Mouse (Mus musculus): Measurements from ENCODE around the gene Pias1.
"Not testable (repeated sequence)": the region's sequence is repeated elsewhere in the genome, so short reads cannot be mapped to it uniquely, and the experiment has no call there.

Gene Pias1

GRCm38 (mm10) chr9:62940966-62941365 lies 46.8 kb downstream of the Pias1 start:
- no peak for DNase-seq (ENCODE audit: low spot score in 2 of 2)

DNA sequence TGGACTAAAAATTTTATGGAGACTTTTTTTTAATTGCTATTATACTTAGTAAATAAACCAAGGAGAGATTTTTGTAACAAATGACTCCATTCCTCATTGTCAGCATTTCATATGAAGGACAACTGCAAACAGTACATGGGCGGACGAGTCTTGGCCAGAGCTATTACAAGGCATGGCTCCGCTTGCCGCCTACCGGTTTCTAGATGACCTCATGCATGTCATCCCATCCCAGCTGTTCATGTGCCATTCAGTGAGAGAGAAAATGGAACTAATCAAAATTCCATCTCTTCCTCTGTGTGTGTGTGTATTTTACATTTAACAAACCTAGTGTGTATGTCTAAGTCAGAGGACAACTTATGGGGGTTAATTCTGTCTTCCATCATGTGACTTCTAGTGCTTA lies 51.9 kb downstream of the Pias1 start:
- DNase-seq (ENCODE audit: low spot score in 2 of 2), result no peak

GRCm38 (mm10) chr9:62934700-62935400 lies 52.9 kb downstream of the Pias1 start:
- no peak for DNase-seq (ENCODE audit: low spot score in 2 of 2)

DNA sequence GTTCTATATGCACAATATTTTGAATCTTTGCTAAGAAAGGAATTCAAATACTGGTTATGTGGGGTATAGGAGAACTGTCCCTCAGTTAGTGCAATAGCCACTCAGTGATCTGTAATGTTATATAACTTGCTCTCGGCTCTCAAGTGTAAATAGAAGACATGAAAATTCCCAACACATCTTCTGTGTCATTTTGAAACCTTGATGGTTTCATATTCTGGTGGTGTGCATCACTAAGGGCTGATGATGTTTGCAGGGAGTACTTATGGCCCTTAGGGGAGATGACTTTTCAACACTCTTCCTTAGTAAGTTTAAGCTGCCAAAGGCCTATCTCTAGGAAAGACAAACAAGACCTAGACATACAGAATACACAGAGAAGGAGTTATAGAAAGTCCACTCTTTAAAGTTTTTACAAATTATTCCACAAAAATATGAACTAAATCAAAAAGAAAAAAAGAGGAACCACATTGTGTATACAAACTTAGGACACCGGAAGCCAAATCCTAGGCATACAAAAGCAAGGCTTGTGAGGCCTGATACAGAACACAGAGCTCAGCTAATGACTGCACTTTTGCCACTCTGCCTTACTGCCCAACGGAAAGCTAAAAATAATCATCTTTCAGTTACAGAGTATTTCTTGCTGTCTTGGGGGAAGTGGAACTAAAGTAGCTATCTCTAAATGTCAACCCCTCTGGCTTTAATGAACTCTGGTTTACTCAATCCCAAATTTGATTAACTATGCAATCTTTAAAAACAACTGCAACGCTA lies 55.0 kb downstream of the Pias1 start:
- DNase-seq (ENCODE audit: low spot score in 2 of 2), result no peak

DNA sequence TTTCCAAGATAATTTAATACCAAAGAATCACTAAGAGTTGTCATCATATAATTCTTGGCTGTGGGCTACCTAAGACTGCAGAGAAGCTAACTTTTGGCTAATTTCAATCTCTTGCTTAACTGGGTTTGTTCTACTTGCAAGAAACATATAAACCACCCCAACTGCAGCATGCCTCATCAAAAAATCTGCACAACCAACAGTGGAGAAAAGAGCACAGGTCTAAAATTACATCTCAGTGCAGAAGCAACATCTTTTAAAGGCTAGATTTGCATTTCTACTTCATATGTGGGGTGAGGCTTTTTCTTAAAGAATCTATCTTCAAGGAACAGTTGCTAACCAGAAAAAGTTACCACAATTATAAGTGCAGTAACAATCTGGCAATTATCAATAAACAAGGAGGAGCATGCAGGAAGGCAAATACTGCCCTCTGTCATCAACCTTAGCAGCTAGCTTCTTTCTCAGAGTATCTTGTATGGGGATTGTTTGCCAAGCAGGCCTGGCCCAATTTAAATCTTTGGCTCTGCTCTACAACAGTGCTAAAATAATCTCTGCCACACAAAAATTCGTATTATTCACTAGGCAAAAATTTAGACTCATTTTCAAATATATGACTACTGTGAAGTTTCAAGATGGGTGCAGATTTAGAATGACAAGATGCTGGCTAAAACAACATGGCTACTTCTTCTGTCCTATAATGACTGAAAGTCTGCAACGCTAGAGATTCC lies 62.7 kb downstream of the Pias1 start:
- DNase-seq (ENCODE audit: low spot score in 2 of 2), result no peak

DNA sequence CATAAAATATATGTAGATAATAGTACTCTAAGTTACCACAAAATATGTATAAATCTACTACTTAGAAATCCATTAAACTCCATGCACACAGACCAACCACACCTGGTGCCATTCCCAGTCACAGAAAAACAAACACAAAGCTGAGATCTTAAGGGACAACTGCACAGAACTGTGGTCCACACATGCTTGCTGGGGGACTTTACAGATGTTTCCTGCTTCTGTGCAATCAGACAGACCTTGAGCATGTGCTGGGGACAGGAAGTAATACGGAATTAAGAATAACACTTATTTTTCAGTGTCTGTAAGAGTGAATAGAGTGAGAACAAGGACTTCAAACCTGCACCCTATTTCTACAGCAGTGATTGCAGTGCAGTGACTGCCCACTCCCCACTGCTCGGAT lies 66.8 kb downstream of the Pias1 start:
- DNase-seq (ENCODE audit: low spot score in 2 of 2), result no peak

- no peak for DNase-seq (ENCODE audit: low spot score in 2 of 2)
Measured at GRCm38 (mm10) chr9:62917059-62917458, 70.7 kb downstream of the Pias1 start.

- DNase-seq (ENCODE audit: low spot score in 2 of 2), result no peak
Measured at GRCm38 (mm10) chr9:62913390-62914069, 74.2 kb downstream of the Pias1 start.

DNA sequence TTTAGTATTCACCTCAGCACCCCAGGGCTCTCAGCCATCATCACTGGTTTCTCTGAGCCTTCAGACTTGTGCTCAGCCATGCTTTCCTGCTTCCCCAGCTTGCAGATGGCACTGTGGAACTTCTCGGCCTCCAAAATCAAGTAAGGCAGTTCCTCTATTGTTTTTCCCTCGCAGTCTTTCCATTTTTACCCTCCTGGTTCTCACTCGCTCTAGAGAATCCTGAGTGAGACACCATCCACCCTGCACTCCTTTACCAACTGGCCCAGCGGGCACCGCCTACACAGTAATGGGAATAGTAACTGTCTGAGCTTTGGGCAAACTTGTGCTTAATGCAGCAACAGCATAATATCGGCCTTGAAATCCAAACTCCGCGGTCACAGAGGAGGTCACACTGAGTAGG lies 82.7 kb downstream of the Pias1 start:
- no peak for DNase-seq (ENCODE audit: low spot score in 2 of 2)

DNA sequence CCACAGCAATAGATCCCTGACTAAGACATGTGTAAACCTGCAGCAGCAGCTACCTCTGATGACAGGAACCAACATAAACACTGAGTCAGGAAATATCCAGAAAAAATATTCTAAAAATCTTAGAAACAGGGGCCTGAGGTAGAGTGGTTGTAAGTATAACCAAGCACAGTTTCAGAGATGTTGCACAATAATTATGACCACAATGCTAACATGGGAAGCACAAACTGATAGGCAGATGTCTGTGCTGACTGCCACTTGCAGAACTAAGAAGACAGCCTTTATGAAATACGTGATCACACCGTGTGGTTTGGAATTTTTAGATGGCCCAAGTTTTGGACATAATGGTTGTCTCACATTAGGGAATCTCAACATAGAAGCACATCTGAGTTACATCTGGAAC lies 83.9 kb downstream of the Pias1 start:
- no peak for DNase-seq (ENCODE audit: low spot score in 2 of 2)

DNA sequence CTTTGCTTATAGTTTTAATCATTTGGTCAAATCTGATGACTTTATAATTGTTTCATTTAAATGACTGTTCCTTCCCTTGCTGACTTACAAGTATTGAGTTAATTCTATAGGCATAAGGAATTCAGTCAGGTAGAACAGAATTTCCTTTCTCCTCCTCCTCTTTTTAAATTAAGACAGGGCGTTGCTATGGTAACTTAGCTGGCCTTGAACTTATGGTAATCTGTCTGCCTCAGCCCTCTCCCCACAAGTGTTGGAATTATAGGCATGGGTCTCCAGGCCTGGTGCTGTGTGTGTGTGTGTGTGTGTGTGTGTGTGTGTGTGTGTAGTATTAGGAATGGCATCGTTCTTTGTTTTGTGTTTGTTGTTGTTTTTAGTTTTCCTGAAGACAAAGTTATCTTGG lies 86.0 kb downstream of the Pias1 start:
- no peak for DNase-seq (ENCODE audit: low spot score in 2 of 2)

GRCm38 (mm10) chr9:62894486-62894885 lies 93.2 kb downstream of the Pias1 start:
- DNase-seq (ENCODE audit: low spot score in 2 of 2), result no peak

GRCm38 (mm10) chr9:62881871-62882270 lies 105.9 kb downstream of the Pias1 start:
- no peak for DNase-seq (ENCODE audit: low spot score in 2 of 2)

- no peak for DNase-seq (ENCODE audit: low spot score in 2 of 2)
Measured at GRCm38 (mm10) chr9:62877825-62878224, 109.9 kb downstream of the Pias1 start.

GRCm38 (mm10) chr9:62876966-62877616 lies 110.6 kb downstream of the Pias1 start:
- no peak for DNase-seq (ENCODE audit: low spot score in 2 of 2)

GRCm38 (mm10) chr9:62870728-62871127 lies 117.0 kb downstream of the Pias1 start:
- DNase-seq (ENCODE audit: low spot score in 2 of 2), result no peak

GRCm38 (mm10) chr9:62869236-62869635 lies 118.5 kb downstream of the Pias1 start:
- not testable (repeated sequence) for DNase-seq (ENCODE audit: low spot score in 2 of 2)

DNA sequence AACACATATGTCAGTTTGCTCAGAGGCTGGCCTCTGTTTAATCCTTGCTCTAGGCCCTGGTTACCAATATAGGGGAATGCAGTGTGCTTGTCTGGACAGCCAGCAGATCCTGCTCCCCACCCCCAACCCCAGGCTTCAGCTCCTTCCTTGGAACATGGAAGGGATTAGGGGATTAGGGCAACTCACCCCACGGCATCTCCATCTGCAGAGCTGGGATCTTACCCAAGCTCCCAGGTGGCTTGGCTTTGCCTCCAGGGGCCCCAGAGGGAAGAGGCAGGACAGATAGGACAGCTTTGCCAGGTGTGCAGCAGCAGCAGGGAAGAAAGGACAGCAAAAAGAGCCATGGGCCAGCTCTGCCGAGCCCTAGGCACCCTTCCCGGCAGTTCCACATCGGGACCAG lies 126.9 kb downstream of the Pias1 start:
- no peak for DNase-seq (ENCODE audit: low spot score in 2 of 2)

DNA sequence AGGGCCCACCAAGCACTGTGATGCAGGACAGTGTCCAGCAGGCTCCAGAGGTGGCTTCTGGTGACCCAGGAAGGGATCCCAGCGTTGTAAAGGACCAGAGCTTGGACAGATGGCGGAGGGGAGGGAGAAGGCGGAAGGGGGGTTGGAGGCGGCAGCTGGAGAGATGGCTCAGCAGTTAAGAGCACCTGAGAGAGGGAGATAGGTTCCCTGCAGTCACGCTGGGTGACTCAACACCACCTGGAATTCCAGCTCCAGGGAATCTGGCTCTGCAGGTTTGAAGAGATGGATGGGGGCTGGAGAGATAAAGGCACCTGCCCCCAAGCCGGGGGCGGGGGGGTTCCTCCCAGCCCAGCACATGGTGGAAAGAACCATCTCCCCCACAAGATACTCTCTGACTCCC lies 127.6 kb downstream of the Pias1 start:
- not testable (repeated sequence) for DNase-seq (ENCODE audit: low spot score in 2 of 2)

GRCm38 (mm10) chr9:62858266-62859019 lies 129.3 kb downstream of the Pias1 start:
- no peak for DNase-seq (ENCODE audit: low spot score in 2 of 2)

- no peak for DNase-seq (ENCODE audit: low spot score in 2 of 2)
Measured at GRCm38 (mm10) chr9:62857719-62858261, 129.9 kb downstream of the Pias1 start, which contains the start of gene Calml4. Gene Calml4 (plus strand): TSS chr9:62858080.

Data from frontal cortex, postnatal 25 days (tissue).